Mouse (Mus musculus) activated CD4-positive, CD25-positive, alpha-beta regulatory T cell, adult 4 months (primary cell): ENCODE measurements around the gene Pnpla2. TPM values are rescaled to one million over a fixed set of nuclear protein-coding genes. Genes with fewer than 3 reads are reported as not detected.

Experiments used
- ATAC-seq: one replicate; pipeline ENCODE4 v1.8.0; 2017
- polyA plus RNA-seq, 2 experiments: library from polyadenylated mRNA; unstranded; fragments of 100-300 nt; shearing (Covaris generic); gene quantifications; one replicate each; pipeline ENCODE4 v1.2.1; 2017

The Pnpla2 gene
- polyA plus RNA-seq, 2 experiments from 2014 or later = 58.2 to 70.2 TPM

DNA sequence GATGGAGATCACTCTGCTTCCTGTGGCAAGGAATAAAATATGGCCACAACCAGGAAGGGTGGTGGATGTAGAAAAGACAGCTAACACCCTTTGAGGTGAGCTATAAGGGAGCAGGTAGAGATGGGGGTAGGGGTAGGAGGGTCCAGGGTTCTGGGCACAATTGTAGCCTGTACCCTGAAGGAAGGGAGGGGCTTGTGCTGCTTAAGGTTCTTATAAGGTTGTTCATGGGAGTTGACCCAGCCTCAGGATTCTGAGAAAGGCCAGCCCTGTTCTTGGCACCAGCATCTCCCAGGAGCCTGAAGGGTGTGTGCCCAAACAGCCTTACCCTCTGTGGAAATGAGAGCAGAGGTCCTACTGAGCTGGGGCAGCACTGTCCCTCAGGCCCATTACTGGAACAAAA, 3.1 kb upstream of the Pnpla2 start:
- no peak for ATAC-seq

DNA sequence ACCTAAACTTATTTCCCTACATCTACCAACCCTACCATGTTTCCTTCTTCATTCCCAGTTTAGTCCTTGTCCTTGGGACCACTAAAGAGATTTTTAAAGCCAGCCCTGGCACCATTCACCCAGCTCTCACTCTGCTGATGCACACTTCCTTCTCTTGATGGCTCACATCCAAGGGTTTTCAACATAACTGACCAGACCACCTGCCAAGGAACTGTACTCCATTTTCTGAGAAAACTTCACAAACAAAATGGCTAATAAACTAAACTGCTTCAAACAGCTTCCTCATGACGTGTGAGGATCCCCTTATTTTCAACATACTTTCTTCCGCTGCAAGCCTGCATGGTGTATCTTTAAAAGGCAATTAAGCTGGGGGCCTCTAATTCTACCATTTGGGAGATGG, 1.4 kb upstream of the Pnpla2 start:
- ATAC-seq = no peak

GRCm38 (mm10) chr7:141455610-141456314, 764 bp downstream of the Pnpla2 start:
- ATAC-seq = peak; percentile 37

DNA sequence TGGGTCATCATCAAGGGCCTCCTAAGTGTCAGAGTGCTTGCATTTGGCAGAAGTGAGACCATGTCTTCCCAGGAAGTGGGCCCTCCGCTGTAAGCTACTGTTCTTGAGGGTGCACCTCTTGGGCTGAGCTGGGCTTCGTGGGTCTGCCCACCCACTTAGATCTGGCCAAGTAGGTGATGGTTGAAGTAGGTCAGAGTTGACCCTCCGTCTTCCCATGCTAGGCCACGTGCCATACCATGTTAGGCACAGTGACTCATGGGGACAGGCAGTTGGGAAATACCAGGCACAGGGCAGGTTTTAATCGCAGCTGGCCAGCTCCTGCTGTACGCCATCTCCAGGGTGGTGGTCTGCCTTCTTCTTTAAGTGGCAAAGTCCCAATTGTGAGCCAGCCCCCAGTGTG, 1.7 kb downstream of the Pnpla2 start:
- ATAC-seq = no peak

GRCm38 (mm10) chr7:141457236-141457635, 2.2 kb downstream of the Pnpla2 start:
- ATAC-seq = no peak

- ATAC-seq = no peak
Measured at GRCm38 (mm10) chr7:141457986-141458660, 3.1 kb downstream of the Pnpla2 start.

DNA sequence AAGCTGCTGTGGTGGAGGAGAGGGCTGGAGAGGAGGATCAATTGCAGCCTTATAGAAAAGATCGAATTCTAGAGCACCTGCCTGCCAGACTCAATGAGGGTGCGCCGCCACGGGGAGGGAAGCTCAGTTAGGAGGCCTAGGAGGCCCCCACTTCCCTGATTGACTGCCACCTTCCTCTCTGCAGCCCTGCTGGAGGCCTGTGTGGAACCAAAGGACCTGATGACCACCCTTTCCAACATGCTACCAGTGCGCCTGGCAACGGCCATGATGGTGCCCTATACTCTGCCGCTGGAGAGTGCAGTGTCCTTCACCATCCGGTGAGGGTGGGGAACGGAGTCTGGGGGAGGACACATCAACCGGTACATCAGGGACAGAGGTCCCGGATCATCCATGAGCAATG, 3.7 kb downstream of the Pnpla2 start:
- no peak for ATAC-seq

GRCm38 (mm10) chr7:141459301-141459711, 4.3 kb downstream of the Pnpla2 start:
- ATAC-seq = no peak

DNA sequence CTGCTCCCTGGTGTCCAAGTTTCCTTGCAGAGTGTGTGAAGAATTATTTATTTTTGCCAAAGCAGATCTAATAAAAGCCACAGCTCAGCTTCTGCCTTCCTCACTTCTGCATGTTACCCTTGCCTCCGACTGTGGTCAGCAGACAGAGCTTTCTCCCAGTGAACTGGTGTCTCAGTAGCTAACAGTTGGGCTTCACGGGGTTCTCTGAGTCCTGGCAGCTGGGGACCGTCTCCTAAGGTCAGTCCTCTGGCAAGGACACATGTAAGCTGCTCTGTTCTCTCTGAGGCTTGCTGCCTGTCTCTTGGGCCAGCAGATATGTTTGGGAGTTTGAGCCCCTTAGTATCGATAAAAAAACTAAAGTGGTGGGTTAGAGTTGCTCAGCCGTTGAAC, 5.0 kb downstream of the Pnpla2 start:
- no peak for ATAC-seq

- no peak for ATAC-seq
Measured at GRCm38 (mm10) chr7:141460391-141461113, 5.6 kb downstream of the Pnpla2 start, which contains the start of gene Cracr2b. Gene Cracr2b (plus strand): TSS chr7:141461094.

DNA sequence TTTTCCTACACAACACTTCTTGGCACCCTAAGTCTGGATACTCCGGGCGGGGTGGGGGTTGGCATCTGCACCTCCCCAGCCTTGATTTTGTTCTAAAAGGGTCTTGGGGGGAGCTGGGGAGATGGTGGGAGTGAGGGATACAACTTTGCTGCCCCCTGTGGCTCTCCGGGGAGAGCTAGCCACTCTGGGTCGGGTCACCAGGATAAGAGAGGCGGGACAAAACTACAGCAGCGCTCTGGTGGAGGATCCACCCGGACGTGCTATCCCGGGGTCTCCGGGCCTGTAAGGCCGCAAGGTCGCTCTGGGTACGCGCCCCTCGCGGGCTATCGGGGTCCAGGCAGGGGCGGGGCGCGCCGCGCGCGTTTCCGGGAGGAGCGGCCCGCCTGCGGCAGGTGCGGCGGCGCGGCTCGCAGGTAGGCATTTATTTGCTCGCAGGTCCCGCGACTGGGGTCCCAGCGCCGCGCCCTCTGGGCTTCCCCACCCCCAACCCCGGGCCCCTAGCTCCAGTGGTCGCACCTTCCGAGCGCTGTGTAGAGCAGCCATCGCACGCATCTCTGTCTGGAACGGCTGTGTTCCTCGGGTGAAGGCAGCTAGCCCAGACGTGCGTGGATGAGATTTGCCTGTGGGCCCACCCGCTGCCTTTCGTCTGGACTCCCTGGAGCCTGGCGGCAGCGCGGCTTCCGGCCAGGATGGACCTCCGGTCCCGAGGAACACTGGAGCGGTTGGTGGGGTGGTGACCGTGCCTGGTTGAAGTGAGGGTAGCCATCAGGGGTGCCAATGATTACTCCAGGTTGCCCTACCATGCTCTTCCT, 6.7 kb downstream of the Pnpla2 start:
- no peak for ATAC-seq

DNA sequence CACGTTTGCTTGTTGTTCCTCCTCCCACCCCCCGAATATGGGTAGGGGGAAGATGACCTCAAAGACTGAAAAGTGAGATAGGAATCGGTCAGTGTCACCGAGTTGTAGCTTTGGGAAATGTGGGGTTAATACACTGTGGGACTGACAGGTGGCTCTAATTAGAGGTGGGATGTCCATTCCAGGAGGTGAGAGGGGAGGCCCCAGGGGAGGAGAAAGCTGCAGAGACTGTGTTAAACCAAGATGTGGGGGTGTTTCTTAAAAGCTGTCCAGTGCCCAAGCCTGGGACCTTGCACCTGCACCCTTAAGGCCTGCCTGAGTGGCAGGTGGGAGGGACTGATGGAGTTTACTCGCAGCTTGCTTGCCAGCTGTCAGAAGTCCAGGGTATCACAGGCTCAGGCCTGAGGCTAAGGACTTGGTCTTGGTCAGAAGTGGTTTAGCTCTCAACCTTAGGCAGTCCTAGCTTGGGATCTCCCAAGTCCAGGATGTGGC, 7.4 kb downstream of the Pnpla2 start:
- no peak for ATAC-seq

DNA sequence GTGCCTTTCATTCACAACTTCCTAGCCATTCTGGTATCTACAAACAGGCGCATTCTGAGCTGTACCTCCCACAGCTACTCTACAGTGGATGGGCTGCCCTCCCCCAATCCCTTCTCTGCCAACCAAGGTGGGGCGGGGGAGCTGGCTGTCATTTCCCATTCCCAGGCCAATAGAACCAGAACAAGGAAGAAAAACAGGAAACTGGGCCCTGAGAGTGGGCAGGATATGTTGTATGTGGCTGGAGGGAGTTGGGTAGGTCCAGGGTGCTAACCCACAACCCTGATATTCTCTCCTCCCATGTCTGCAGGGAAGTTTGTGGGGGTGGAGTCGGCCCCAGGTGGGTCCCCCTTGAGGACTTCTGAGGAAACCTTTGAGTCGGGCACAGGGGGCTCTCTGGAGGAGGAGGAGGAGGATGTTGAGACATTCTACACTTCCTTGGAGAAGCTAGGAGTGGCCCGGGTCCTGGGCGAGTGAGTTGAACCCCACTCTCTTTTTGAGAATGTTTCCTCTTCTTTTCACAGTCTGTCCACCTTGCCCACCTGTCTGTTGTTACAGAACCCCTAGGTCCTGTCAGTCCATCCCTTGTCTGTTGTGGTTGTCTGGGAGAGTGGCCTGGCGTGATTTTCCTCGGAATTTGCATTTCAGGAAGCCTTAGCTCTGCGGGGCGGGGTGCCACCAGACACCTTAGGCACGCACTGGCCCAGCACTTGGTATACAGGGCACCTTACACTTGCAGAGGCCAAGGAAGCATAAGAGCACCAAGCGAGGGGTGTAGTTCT, 9.0 kb downstream of the Pnpla2 start:
- ATAC-seq = no peak

GRCm38 (mm10) chr7:141464603-141465201, 9.7 kb downstream of the Pnpla2 start:
- no peak for ATAC-seq

- no peak for ATAC-seq
Measured at GRCm38 (mm10) chr7:141465388-141466044, 10.5 kb downstream of the Pnpla2 start.

DNA sequence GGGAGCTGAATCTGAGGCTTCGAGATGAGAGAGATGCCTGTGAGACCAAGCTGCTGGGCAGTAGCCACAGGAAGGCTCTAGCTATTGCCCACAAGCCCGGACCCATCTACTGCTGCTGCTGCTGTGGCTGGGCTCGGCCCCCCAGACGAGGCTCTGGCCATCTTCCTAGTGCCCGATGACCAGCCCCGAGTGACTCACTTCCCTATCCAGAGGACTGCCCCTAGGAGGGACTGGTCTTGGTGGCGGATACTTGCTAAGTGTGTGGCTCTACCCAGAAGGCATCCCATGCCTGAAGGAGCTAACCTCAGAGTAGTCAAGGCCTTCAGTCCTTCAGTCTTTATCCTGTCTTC, 11.0 kb downstream of the Pnpla2 start:
- ATAC-seq = no peak

GRCm38 (mm10) chr7:141466607-141467148, 11.7 kb downstream of the Pnpla2 start:
- no peak for ATAC-seq

DNA sequence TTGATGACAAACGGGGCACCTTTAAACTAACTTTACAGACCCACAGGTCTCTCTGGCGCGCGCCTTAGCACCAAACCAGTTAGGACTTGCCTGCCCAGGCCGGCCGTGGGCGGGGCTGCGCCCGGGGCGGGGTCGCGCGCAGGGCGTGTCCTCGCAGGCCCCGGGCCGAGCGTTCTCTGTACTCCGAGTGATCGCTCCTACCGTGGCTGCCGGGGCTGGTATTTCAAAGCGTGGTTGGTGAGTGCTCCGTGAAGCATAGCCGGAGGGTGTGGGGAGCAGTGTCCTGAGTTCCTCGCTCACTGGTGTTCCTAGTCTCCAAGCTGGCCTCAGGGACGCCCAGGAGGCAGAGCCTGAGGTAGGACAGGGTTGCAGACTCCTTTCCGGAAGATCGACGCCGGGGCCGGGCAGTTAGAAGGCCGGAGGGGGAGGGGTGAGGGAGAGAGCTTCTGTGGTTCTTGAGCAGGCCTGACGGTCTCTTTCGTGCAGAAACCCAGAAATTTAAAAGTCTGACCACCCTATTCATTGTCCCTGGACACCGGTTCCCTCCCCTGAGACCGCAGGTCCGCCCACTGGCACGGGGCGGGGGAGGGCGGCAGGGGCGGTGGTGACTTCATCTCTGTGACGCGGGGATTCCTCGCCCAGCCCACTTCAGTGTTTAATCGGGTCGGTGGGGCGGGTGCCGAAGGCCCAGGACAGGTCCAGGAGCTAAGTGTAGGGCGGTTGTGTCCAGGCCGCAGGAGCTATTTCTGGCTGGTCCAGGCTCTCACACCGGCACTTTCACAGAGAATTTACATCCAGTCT, 12.4 kb downstream of the Pnpla2 start, which contains the start of gene Cd151:
Cd151 (plus strand) TSS at position 163 of the 801 bp plus-strand sequence.
- ATAC-seq = peak; percentile 58

GRCm38 (mm10) chr7:141468164-141468521, 13.1 kb downstream of the Pnpla2 start:
- ATAC-seq = no peak
